Mouse (Mus musculus) cerebellum, adult 9-11 months (tissue): ENCODE measurements around the gene Wdr5b.
A peak's percentile ranks its signal among the peaks of the same experiment; 100 is the strongest.

Source experiments
- DNase-seq: peaks from one replicate; pipeline ENCODE4 v3.0.0; 2022

Wdr5b gene

GRCm38 (mm10) chr16:36071450-36072379 lies 30.7 kb downstream of the Wdr5b start, which contains the start of the genes Fam162a and Ccdc58:
Gene Fam162a, minus strand, starts transcription at chr16:36071594.
Gene Ccdc58, plus strand, starts transcription at chr16:36071685.
- DNase-seq: peak; percentile 94

- no peak for DNase-seq
Observed at GRCm38 (mm10) chr16:36072410-36073011, 31.5 kb downstream of the Wdr5b start.

DNA sequence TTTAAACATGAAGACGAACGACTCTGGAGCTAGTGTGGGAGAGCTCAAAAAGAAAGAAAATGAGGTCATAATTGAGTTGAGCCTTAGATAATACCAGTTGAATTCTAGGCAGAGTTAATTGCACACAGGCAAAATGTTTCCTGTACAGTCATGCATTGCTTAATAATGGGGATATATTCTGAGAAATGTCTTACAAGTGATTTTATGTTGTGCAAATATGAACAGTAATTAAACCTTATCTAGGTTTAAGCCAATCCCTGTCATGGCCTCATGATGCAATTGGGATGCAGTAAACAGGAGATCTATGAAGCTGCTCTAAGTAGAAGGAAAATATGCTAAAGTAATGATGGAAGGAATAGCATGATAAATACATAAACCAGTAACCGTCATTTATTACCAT lies 33.8 kb downstream of the Wdr5b start:
- no peak for DNase-seq

DNA sequence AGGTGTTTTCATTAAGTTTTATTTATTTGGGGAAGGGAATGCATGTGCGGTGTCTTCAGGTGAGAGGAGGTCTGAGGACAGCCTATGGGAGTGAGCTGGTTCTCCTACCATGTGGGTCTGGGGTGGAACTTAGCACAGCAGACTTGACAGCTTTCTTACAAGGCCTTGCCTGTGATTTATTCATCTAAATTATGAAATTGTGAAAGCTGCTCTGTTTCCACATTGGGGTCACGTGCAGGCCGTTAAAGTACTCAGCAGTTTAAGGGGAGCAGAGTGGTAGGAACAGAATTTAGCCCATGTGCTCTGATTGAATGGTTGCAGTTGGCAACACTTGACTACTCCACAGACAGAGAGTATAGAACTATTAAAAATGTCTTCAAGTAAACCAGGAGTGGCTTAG lies 38.9 kb downstream of the Wdr5b start:
- no peak for DNase-seq

GRCm38 (mm10) chr16:36087846-36088245 lies 46.9 kb downstream of the Wdr5b start:
- no peak for DNase-seq

GRCm38 (mm10) chr16:36089065-36089464 lies 48.1 kb downstream of the Wdr5b start:
- DNase-seq: no peak

DNA sequence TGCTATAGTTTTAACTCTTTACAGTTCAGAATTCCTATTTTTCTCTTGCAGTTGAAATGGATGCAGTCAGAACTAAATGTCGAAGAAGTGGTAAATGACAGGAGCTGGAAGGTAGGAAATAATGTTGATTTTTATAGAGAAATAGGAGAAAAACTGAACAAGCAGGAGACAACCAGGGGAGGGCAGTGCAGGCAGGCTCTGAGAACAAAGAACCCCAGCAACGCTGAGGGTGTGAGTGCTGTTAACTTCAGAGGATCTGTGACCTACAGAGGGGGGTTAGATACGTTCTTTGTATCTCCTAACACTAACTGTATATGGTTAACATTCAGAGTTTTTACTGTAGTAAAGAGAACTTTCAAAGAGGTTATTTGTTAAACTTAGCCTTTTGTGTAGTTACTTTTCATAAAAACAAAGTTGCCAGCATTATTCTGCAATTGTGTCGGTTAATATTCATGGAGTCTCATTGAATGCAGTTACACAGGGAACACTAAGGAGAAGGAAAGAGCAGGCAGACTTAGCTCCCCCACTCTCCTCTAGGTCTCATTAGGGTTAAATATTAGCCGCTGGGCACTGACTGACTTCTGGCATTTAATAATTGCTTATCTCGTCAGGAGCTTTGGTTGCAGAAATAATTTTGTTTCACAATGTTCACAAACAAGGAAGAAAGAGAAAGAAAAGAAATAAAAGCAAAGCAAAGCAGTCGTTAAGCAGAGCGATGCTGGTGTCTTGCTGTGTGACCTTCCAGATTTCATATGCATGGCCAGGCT lies 49.0 kb downstream of the Wdr5b start:
- DNase-seq: no peak

GRCm38 (mm10) chr16:36090785-36091509 lies 50.0 kb downstream of the Wdr5b start:
- no peak for DNase-seq
